Mouse (Mus musculus) midbrain, embryonic 11.5 days (tissue): ENCODE measurements at regions not wholly inside any gene's neighbourhood (a gene's known extent, or its start where the extent isn't known, plus 50 kb on each side); places are given as distances from the start of the nearest gene placed in this dataset.

Experiments used
- ATAC-seq: fragments of 200-750 bp; cut with Nextera tagmentation; 2 replicates; pipeline ENCODE4 v1.8.0; 2017; ENCODE audit warnings: moderate TSS enrichment, moderate library complexity; ENCODE audit not compliant: low FRiP score
- DNase-seq: peaks from one replicate; pipeline ENCODE4 v3.0.0; 2015; ENCODE audit warnings: low spot score; ENCODE audit errors: missing footprints
- H3K27ac ChIP-seq: fragments of 300-500 bp; sonication (generic); 2 replicates; pipeline ENCODE4 v1.5.1; 2014; ENCODE audit warnings: low read depth, low read length
- H3K27me3 ChIP-seq: fragments of 300-500 bp; sonication (generic); 2 replicates; pipeline ENCODE4 v1.6.1; 2014; ENCODE audit warnings: mild to moderate bottlenecking, low read length, moderate library complexity, mixed read lengths; ENCODE audit not compliant: control insufficient read depth, insufficient read depth
- H3K36me3 ChIP-seq: fragments of 300-500 bp; sonication (generic); 2 replicates; pipeline ENCODE4 v1.6.1; 2014; ENCODE audit warnings: mild to moderate bottlenecking, low read length, moderate library complexity, mixed read lengths; ENCODE audit not compliant: control insufficient read depth, insufficient read depth
- H3K4me1 ChIP-seq: fragments of 300-500 bp; sonication (generic); 2 replicates; pipeline ENCODE4 v1.6.1; 2014; ENCODE audit warnings: low read length; ENCODE audit not compliant: control insufficient read depth, insufficient read depth
- H3K4me2 ChIP-seq: fragments of 300-500 bp; sonication (generic); 2 replicates; pipeline ENCODE4 v1.6.1; 2014; ENCODE audit warnings: mild to moderate bottlenecking, moderate library complexity
- H3K4me3 ChIP-seq: fragments of 300-500 bp; sonication (generic); 2 replicates; pipeline ENCODE4 v1.5.1; 2014; ENCODE audit warnings: low read depth, low read length
- H3K9ac ChIP-seq: fragments of 300-500 bp; sonication (generic); 2 replicates; pipeline ENCODE4 v1.6.1; 2014; ENCODE audit warnings: low read length
- H3K9me3 ChIP-seq: fragments of 300-500 bp; sonication (generic); 2 replicates; pipeline ENCODE4 v1.6.1; 2016; ENCODE audit warnings: low read length; ENCODE audit not compliant: control insufficient read depth
- WGBS: fragments of 180-500 bp; shearing (Covaris S2); extraction: QIAGEN DNeasy Blood & Tissue Kit; methylation state at CpG from one replicate; pipeline ENCODE4 v1.1.7; 2014; 5-methylcytosine and 5-hydroxymethylcytosine counted together

- WGBS, result 78% methylated on average over 5 of the region's 5 CpGs
- Histone ChIP-seq H3K4me2 (no peak overlapping the region), H3K4me1 (no peaks in the 10 kb centered on the region), H3K9me3 (no peaks in the 10 kb centered on the region), H3K4me3 (no peak overlapping the region), H3K36me3 (no peaks in the 10 kb centered on the region), H3K27ac (no peak overlapping the region), H3K27me3 (no peaks in the 10 kb centered on the region), H3K9ac (no peak overlapping the region)
- ATAC-seq (no peak), DNase-seq (no peak)
These were observed 227.8 kb upstream of the Sdk2 start for GRCm38 (mm10) chr11:114294511-114295250.

GRCm38 (mm10) chr11:114291258-114291657 lies 224.4 kb upstream of the Sdk2 start:
- DNase-seq, result no peak
- H3K9me3 ChIP-seq, result no peaks in the 10 kb centered on the region
- WGBS, result 87% methylated on average over 5 of the region's 5 CpGs

DNA sequence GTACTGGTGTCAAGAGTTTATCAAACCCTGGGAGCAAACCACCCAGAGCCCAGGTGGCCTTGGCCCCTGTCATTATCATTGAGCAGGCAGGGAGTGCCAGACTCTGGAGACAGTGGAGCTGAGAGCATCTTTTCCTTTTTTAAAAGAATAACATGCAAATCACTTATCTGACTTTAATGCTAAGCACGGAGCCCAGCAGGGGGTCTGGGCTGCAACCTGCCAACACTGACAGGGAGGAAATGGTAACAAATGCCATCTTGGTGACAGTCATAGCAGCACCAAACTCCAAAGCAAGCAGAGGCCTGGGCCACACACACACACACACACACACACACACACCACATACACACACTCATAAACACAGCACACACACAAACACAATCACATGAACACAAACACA lies 223.1 kb upstream of the Sdk2 start:
- Histone ChIP-seq H3K9me3 (no peaks in the 10 kb centered on the region), H3K4me3 (no peak overlapping the region), H3K4me1 (peaks cover 2% of the 10 kb centered on the region; the same call in 1 of the 2 replicates), H3K4me2 (no peak overlapping the region), H3K27ac (no peak overlapping the region), H3K36me3 (no peaks in the 10 kb centered on the region), H3K27me3 (no peaks in the 10 kb centered on the region), H3K9ac (no peak overlapping the region)
- ATAC-seq (no peak), DNase-seq (no peak)
- 91% methylated on average over 1 of the region's 1 CpGs for WGBS

More at GRCm38 (mm10) chr11:114291258-114291657, 224.4 kb upstream of the Sdk2 start:
- H3K4me3 ChIP-seq, result no peak overlapping the region
- no peak for ATAC-seq
- no peak overlapping the region for H3K4me2 ChIP-seq
- H3K4me1 ChIP-seq, result peaks cover 2% of the 10 kb centered on the region; the same call in 1 of the 2 replicates
- H3K27me3 ChIP-seq, result no peaks in the 10 kb centered on the region
- no peaks in the 10 kb centered on the region for H3K36me3 ChIP-seq
- H3K27ac ChIP-seq, result no peak overlapping the region
- H3K9ac ChIP-seq, result no peak overlapping the region

DNA sequence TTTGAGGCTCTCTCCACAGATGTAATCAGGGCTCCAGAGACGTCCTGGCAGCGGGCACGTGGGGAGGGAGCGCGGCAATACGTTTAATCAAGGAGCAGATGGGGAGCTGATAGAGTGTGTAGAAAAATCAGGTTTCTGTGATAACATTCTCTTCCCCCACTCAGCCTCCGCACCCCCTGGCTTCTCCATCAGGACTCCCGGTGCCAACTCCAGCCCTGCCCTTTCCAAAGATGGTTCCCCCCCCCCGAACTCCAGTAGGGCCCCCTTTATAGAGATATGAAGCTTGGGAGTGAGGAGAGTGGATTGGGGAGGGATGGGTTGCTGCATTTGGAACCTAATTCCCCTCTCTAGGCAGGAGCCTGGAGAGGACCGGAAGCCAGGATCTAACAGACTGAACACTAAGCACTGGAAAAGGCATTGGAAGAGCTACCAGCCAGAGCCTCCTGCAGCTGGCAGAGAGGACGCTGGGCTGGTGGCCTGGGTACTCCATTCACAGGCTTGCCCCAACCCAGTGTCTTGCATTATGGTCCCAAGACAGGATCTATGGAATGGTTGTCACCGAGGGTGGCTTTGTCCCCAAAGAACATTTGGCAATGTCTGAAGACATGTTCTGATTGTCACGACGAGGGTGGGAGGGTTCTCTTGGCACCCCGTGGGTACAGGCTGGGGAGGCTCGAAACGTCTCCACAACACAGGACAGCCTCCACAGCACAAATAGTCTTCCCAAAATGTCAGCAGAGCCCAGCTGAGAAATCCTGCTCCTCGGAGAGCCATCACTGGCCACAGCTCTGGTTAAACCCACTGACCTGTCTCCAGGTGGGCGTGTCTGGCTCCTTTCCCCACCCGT lies 218.2 kb upstream of the Sdk2 start:
- no peaks in the 10 kb centered on the region for H3K36me3 ChIP-seq
- ATAC-seq (no peak), DNase-seq (no peak)
- 83% methylated on average over 20 of the region's 20 CpGs for WGBS
- H3K4me2 ChIP-seq, result no peak overlapping the region
- H3K9ac ChIP-seq, result no peak overlapping the region
- no peaks in the 10 kb centered on the region for H3K9me3 ChIP-seq
- H3K4me3 ChIP-seq, result no peak overlapping the region
- H3K27me3 ChIP-seq, result no peaks in the 10 kb centered on the region
- peaks cover 2% of the 10 kb centered on the region; the same call in 1 of the 2 replicates for H3K4me1 ChIP-seq
- no peak overlapping the region for H3K27ac ChIP-seq

DNA sequence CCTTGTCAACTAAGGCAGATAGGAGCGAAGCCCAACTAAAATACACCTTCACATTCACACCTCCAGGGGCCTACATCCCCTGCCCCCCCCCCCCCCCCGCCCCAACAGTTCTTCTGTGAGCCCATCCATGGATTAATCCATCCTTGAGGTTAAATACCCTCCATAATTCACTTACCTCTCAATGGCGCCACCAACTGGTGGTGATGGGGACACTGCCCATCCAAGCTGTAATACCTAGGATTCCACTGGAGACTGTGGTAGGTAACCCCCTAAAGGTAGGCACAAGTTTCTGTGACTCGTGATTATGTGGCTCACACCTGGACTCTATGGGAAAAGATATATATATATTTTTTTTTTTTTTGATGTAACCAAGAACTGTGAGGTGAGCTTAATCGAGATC lies 216.4 kb upstream of the Sdk2 start:
- Histone ChIP-seq H3K9me3 (no peaks in the 10 kb centered on the region), H3K4me3 (no peak overlapping the region), H3K4me1 (peaks cover 4% of the 10 kb centered on the region; the same call in 1 of the 2 replicates), H3K9ac (no peak overlapping the region), H3K4me2 (no peak overlapping the region), H3K36me3 (no peaks in the 10 kb centered on the region), H3K27ac (no peak overlapping the region), H3K27me3 (no peaks in the 10 kb centered on the region)
- ATAC-seq (no peak), DNase-seq (no peak)
- WGBS, result 50% methylated on average over 5 of the region's 5 CpGs

DNA sequence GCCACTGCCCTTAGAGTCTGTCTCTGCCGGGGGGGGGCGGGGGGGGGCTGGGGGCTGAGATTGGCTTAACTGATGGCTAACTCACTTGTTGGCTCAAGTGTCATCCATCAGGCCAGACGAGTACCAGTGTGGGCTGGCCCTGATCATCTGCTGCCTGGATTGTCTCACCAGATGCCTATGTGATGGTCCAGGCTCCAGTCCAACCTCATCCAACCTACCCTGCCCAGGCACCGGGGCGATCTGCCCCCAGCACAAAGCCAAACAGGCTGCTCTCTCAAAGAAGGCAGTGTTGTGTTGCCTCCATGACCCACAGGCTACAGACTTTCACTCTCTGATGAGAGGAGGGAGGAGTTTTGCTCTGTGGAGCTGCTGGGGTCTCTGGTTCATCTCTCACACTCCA lies 215.7 kb upstream of the Sdk2 start:
- H3K4me1 ChIP-seq, result peaks cover 4% of the 10 kb centered on the region; the same call in 1 of the 2 replicates
- H3K4me3 ChIP-seq, result no peak overlapping the region
- H3K27ac ChIP-seq, result no peak overlapping the region
- ATAC-seq (no peak), DNase-seq (no peak)
- WGBS, result 87% methylated on average over 5 of the region's 5 CpGs
- H3K4me2 ChIP-seq, result no peak overlapping the region
- H3K27me3 ChIP-seq, result no peaks in the 10 kb centered on the region
- no peaks in the 10 kb centered on the region for H3K36me3 ChIP-seq
- no peak overlapping the region for H3K9ac ChIP-seq
- H3K9me3 ChIP-seq, result no peaks in the 10 kb centered on the region

- no peak for ATAC-seq
- Histone ChIP-seq H3K4me1 (peaks cover 3% of the 10 kb centered on the region; the same call in 1 of the 2 replicates), H3K9ac (no peak overlapping the region), H3K9me3 (no peaks in the 10 kb centered on the region), H3K36me3 (no peaks in the 10 kb centered on the region), H3K4me2 (no peak overlapping the region), H3K4me3 (no peak overlapping the region), H3K27me3 (no peaks in the 10 kb centered on the region), H3K27ac (no peak overlapping the region)
- 81% methylated on average over 9 of the region's 9 CpGs for WGBS
- DNase-seq, result no peak
These were observed 215.0 kb upstream of the Sdk2 start for GRCm38 (mm10) chr11:114281846-114282245.

DNA sequence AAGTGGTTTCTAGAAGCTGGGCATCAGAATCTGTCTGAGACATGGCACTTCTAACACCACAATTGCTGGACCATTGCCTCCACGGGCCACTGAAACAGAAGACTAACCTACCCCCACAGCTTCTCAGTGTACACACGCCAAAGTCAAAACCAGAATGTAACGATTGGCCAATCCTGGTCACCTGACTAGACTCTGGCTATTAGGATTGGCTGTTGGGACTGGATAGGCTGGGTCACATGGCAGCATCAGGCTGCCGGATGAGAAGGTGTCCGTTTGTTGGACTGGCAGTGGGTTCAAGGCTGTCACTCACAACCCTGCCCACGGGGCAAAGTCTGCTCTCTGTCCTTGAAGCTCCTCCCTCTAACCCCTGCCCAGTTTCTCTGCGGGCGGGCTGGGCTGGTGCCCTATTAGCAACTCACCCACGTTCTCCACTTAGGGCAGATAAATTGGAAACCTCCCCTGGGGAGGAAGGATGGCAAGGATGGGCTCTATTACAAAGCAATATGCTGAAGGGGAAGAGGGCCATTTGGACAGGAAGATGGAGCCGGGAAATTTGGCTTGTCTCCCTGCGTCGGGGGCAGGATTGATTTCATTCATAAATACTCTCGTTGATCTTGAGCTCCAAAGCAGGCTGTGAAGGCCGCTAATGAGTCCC lies 214.3 kb upstream of the Sdk2 start:
- Histone ChIP-seq H3K27me3 (no peaks in the 10 kb centered on the region), H3K9me3 (no peaks in the 10 kb centered on the region), H3K9ac (no peak overlapping the region), H3K27ac (no peak overlapping the region), H3K36me3 (no peaks in the 10 kb centered on the region), H3K4me1 (peaks cover 2% of the 10 kb centered on the region; the same call in 1 of the 2 replicates), H3K4me2 (no peak overlapping the region), H3K4me3 (no peak overlapping the region)
- ATAC-seq (no peak), DNase-seq (no peak)
- 91% methylated on average over 14 of the region's 14 CpGs for WGBS
